Mouse (Mus musculus): ENCODE measurements around the gene Cd99l2.

- TF ChIP-seq CTCF (IDR thresholded peaks at IDR 0.05; ENCODE audit: low read depth, low read length) = 0 out of 2 replicates have a peak, but pooled peaks have one; percentile 22
- TF ChIP-seq POLR2AphosphoS5 (IDR thresholded peaks at IDR 0.05; ENCODE audit: insufficient replicate concordance, low read depth, low read length) = no peak
- no peak for TF ChIP-seq GATA1 (IDR thresholded peaks at IDR 0.05; ENCODE audit: borderline replicate concordance, low read length)
- no peak for TF ChIP-seq GATA2 (IDR thresholded peaks at IDR 0.05; ENCODE audit: borderline replicate concordance, low read depth, low read length)
- TF ChIP-seq TAL1 (conservative IDR thresholded peaks at IDR 0.05; ENCODE audit: low read depth, low read length) = no peak
Measured at GRCm38 (mm10) chrX:71425746-71426519, 66.7 kb downstream of the Cd99l2 start.
